Mouse (Mus musculus) kidney, postnatal 14 days (tissue): ENCODE data around the gene Slc25a45.

ENCODE experiments used
- DNase-seq: peaks from one replicate; pipeline ENCODE4 v3.0.0; 2022; ENCODE audit warnings: mixed read lengths

Gene Slc25a45

GRCm38 (mm10) chr19:5877618-5878361, at the start of gene Slc25a45:
Slc25a45 (plus strand) TSS chr19:5877808.
- peak; percentile 86 for DNase-seq

- DNase-seq, result no peak
Measured at GRCm38 (mm10) chr19:5828155-5828554, 49.5 kb upstream of the Slc25a45 start.

- DNase-seq, result no peak
Measured at GRCm38 (mm10) chr19:5828905-5829304, 48.7 kb upstream of the Slc25a45 start.

GRCm38 (mm10) chr19:5829958-5830615, 47.5 kb upstream of the Slc25a45 start:
- no peak for DNase-seq

- DNase-seq, result no peak
Measured at GRCm38 (mm10) chr19:5830776-5831175, 46.8 kb upstream of the Slc25a45 start.

GRCm38 (mm10) chr19:5831224-5831957, 46.2 kb upstream of the Slc25a45 start:
- no peak for DNase-seq

GRCm38 (mm10) chr19:5831958-5832320, 45.7 kb upstream of the Slc25a45 start:
- no peak for DNase-seq

- DNase-seq, result no peak
Measured at GRCm38 (mm10) chr19:5832326-5832725, 45.3 kb upstream of the Slc25a45 start.

- no peak for DNase-seq
Measured at GRCm38 (mm10) chr19:5833287-5834100, 44.1 kb upstream of the Slc25a45 start.

GRCm38 (mm10) chr19:5834260-5834925, 43.2 kb upstream of the Slc25a45 start:
- DNase-seq, result no peak

GRCm38 (mm10) chr19:5835054-5835921, 42.3 kb upstream of the Slc25a45 start:
- DNase-seq, result no peak

GRCm38 (mm10) chr19:5835922-5836430, 41.6 kb upstream of the Slc25a45 start:
- DNase-seq, result no peak

- DNase-seq, result no peak
Measured at GRCm38 (mm10) chr19:5836941-5837572, 40.6 kb upstream of the Slc25a45 start.

GRCm38 (mm10) chr19:5837606-5838005, 40.0 kb upstream of the Slc25a45 start:
- no peak for DNase-seq

GRCm38 (mm10) chr19:5838136-5838891, 39.3 kb upstream of the Slc25a45 start:
- DNase-seq, result no peak

GRCm38 (mm10) chr19:5838892-5839165, 38.8 kb upstream of the Slc25a45 start:
- DNase-seq, result no peak

- no peak for DNase-seq
Measured at GRCm38 (mm10) chr19:5839317-5840085, 38.1 kb upstream of the Slc25a45 start.

- no peak for DNase-seq
Measured at GRCm38 (mm10) chr19:5840086-5840889, 37.3 kb upstream of the Slc25a45 start.
